17 mouse cellular contexts compared by ENCODE assay signal in genomic region chr1:116107724-116108058, GRCm38 (mm10).
DNase-seq lines count a peak whose midpoint lies in the region; ATAC-seq lines count a peak whose summit lies in the region.
"Had no signal": no experiment of that assay in that cellular context is flagged by ENCODE, and none has a peak within 500 bp of the region (broad histone marks: within the 10 kb centered on the region; RNA-seq: fewer than 3 reads in every experiment).

No protein-coding gene starts in this region.

- no peaks in the 10 kb centered on the region for H3K9me3 ChIP-seq in forebrain, embryonic 13.5 days (replicated peaks)
- H3K9me3 ChIP-seq in forebrain, embryonic 11.5 days (ENCODE audit: control insufficient read depth, low read length): no peaks in the 10 kb centered on the region
- no peaks in the 10 kb centered on the region for H3K9me3 ChIP-seq in hindbrain, embryonic 16.5 days (ENCODE audit: control insufficient read depth, low read length)
- no peaks in the 10 kb centered on the region for H3K9me3 ChIP-seq in hindbrain, embryonic 10.5 days
- no peaks in the 10 kb centered on the region for H3K9me3 ChIP-seq in neural tube, embryonic 12.5 days
- H3K9me3 ChIP-seq in neural tube, embryonic 14.5 days (ENCODE audit: control insufficient read depth, low read length): no peaks in the 10 kb centered on the region
- H3K9me3 ChIP-seq: embryonic facial prominence, embryonic 13.5 days; heart, embryonic 12.5 days; hindbrain, embryonic 15.5 days had no signal

- no peak for DNase-seq in forebrain, embryonic 11.5 days (ENCODE audit: low spot score)
- DNase-seq in hindbrain, embryonic 10.5 days (ENCODE audit: low spot score): no peak
- DNase-seq in neural tube, embryonic 10.5 days (ENCODE audit: extremely low spot score, low spot score): no peak
- DNase-seq in gastrocnemius, postnatal 25 days: no peak
- DNase-seq: adrenal gland, postnatal 10 days; cerebellum, adult 18-20 months; cerebellum, adult 9-11 months; cerebellum, postnatal 36 days; gastrocnemius, postnatal 14 days; kidney, adult 11 months had no signal

- no peak overlapping the region for H3K4me2 ChIP-seq in forebrain, embryonic 13.5 days
- H3K4me2 ChIP-seq in forebrain, embryonic 11.5 days (ENCODE audit: low read depth, low read length, severe bottlenecking): no peak overlapping the region
- no peak overlapping the region for H3K4me2 ChIP-seq in hindbrain, embryonic 16.5 days (ENCODE audit: low read length)
- H3K4me2 ChIP-seq in neural tube, embryonic 12.5 days (replicated peaks): no peak overlapping the region
- no peak overlapping the region for H3K4me2 ChIP-seq in neural tube, embryonic 14.5 days (ENCODE audit: low read depth, low read length)
- H3K4me2 ChIP-seq: embryonic facial prominence, embryonic 13.5 days; heart, embryonic 12.5 days; hindbrain, embryonic 15.5 days had no signal

- no peak overlapping the region for H3K27ac ChIP-seq in forebrain, embryonic 13.5 days
- H3K27ac ChIP-seq in forebrain, embryonic 11.5 days (ENCODE audit: low read depth, low read length): no peak overlapping the region
- H3K27ac ChIP-seq in hindbrain, embryonic 16.5 days (ENCODE audit: low read depth, low read length): no peak overlapping the region
- H3K27ac ChIP-seq in hindbrain, embryonic 10.5 days: no peak overlapping the region
- H3K27ac ChIP-seq in neural tube, embryonic 12.5 days: no peak overlapping the region
- no peak overlapping the region for H3K27ac ChIP-seq in neural tube, embryonic 14.5 days (ENCODE audit: low read depth, low read length)
- H3K27ac ChIP-seq: embryonic facial prominence, embryonic 13.5 days; hindbrain, embryonic 15.5 days had no signal

- no peak overlapping the region for H3K4me3 ChIP-seq in forebrain, embryonic 13.5 days
- H3K4me3 ChIP-seq in forebrain, embryonic 11.5 days (ENCODE audit: low read depth, low read length): no peak overlapping the region
- no peak overlapping the region for H3K4me3 ChIP-seq in hindbrain, embryonic 16.5 days (ENCODE audit: low read length)
- H3K4me3 ChIP-seq in hindbrain, embryonic 10.5 days: no peak overlapping the region
- no peak overlapping the region for H3K4me3 ChIP-seq in neural tube, embryonic 12.5 days
- no peak overlapping the region for H3K4me3 ChIP-seq in neural tube, embryonic 14.5 days (ENCODE audit: low read depth, low read length)
- H3K4me3 ChIP-seq: embryonic facial prominence, embryonic 13.5 days; heart, embryonic 12.5 days; hindbrain, embryonic 15.5 days had no signal

- no peaks in the 10 kb centered on the region for H3K4me1 ChIP-seq in forebrain, embryonic 13.5 days
- H3K4me1 ChIP-seq in forebrain, embryonic 11.5 days (replicated peaks; ENCODE audit: control insufficient read depth, insufficient read depth, low read length): no peaks in the 10 kb centered on the region
- H3K4me1 ChIP-seq in hindbrain, embryonic 16.5 days (ENCODE audit: control insufficient read depth, insufficient read depth, low read depth, low read length): no peaks in the 10 kb centered on the region
- H3K4me1 ChIP-seq in hindbrain, embryonic 10.5 days (replicated peaks): no peaks in the 10 kb centered on the region
- no peaks in the 10 kb centered on the region for H3K4me1 ChIP-seq in neural tube, embryonic 12.5 days
- H3K4me1 ChIP-seq in neural tube, embryonic 14.5 days (ENCODE audit: control insufficient read depth, insufficient read depth, low read length): no peaks in the 10 kb centered on the region
- H3K4me1 ChIP-seq: embryonic facial prominence, embryonic 13.5 days; heart, embryonic 12.5 days; hindbrain, embryonic 15.5 days had no signal

- H3K9ac ChIP-seq in forebrain, embryonic 13.5 days: no peak overlapping the region
- no peak overlapping the region for H3K9ac ChIP-seq in forebrain, embryonic 11.5 days (ENCODE audit: low read length)
- no peak overlapping the region for H3K9ac ChIP-seq in hindbrain, embryonic 16.5 days (ENCODE audit: low read depth, low read length)
- H3K9ac ChIP-seq in neural tube, embryonic 12.5 days: no peak overlapping the region
- H3K9ac ChIP-seq in neural tube, embryonic 14.5 days (replicated peaks; ENCODE audit: low read depth, low read length): no peak overlapping the region
- H3K9ac ChIP-seq: embryonic facial prominence, embryonic 13.5 days; heart, embryonic 12.5 days; hindbrain, embryonic 15.5 days had no signal

- no peaks in the 10 kb centered on the region for H3K27me3 ChIP-seq in forebrain, embryonic 13.5 days
- H3K27me3 ChIP-seq in forebrain, embryonic 11.5 days (ENCODE audit: control insufficient read depth, insufficient read depth, low read length): no peaks in the 10 kb centered on the region
- H3K27me3 ChIP-seq in hindbrain, embryonic 16.5 days (replicated peaks; ENCODE audit: control insufficient read depth, insufficient read depth, low read length): no peaks in the 10 kb centered on the region
- no peaks in the 10 kb centered on the region for H3K27me3 ChIP-seq in hindbrain, embryonic 10.5 days (ENCODE audit: insufficient read depth, poor library complexity, severe bottlenecking)
- H3K27me3 ChIP-seq in neural tube, embryonic 12.5 days (replicated peaks): no peaks in the 10 kb centered on the region
- no peaks in the 10 kb centered on the region for H3K27me3 ChIP-seq in neural tube, embryonic 14.5 days (ENCODE audit: control insufficient read depth, insufficient read depth, low read length)
- H3K27me3 ChIP-seq: embryonic facial prominence, embryonic 13.5 days; heart, embryonic 12.5 days; hindbrain, embryonic 15.5 days had no signal

- no peaks in the 10 kb centered on the region for H3K36me3 ChIP-seq in forebrain, embryonic 13.5 days (ENCODE audit: poor library complexity, severe bottlenecking)
- H3K36me3 ChIP-seq in forebrain, embryonic 11.5 days (ENCODE audit: control insufficient read depth, insufficient read depth, low read length): no peaks in the 10 kb centered on the region
- H3K36me3 ChIP-seq in hindbrain, embryonic 16.5 days (ENCODE audit: control insufficient read depth, insufficient read depth, low read length): no peaks in the 10 kb centered on the region
- H3K36me3 ChIP-seq in hindbrain, embryonic 10.5 days: no peaks in the 10 kb centered on the region
- no peaks in the 10 kb centered on the region for H3K36me3 ChIP-seq in neural tube, embryonic 12.5 days
- no peaks in the 10 kb centered on the region for H3K36me3 ChIP-seq in neural tube, embryonic 14.5 days (ENCODE audit: control insufficient read depth, insufficient read depth, low read length)
- H3K36me3 ChIP-seq: embryonic facial prominence, embryonic 13.5 days; heart, embryonic 12.5 days; hindbrain, embryonic 15.5 days had no signal

- peak; percentile 77 for ATAC-seq in forebrain, embryonic 13.5 days
- ATAC-seq in forebrain, embryonic 11.5 days (replicated peaks; ENCODE audit: low FRiP score): no peak
- ATAC-seq in hindbrain, embryonic 16.5 days: peak; percentile 58; the same call in 1 of the 2 replicates
- peak; percentile 70 for ATAC-seq in neural tube, embryonic 12.5 days (ENCODE audit: low FRiP score, low read depth)
- ATAC-seq in neural tube, embryonic 14.5 days (ENCODE audit: low read depth): peak; percentile 68; the same call in 1 of the 2 replicates
